Mouse (Mus musculus) right cerebral cortex, postnatal 36 days (tissue): ENCODE data around the gene Gm20075.
"Not testable (repeated sequence)": the region's sequence is repeated elsewhere in the genome, so short reads cannot be mapped to it uniquely, and the experiment has no call there.

Experiments
- DNase-seq, 2 experiments: peaks; one replicate each; pipeline ENCODE4 v3.0.0; 2022; ENCODE audit warnings: low spot score in 2 of 2, mixed read lengths in 1 of 2

Gm20075 gene

DNA sequence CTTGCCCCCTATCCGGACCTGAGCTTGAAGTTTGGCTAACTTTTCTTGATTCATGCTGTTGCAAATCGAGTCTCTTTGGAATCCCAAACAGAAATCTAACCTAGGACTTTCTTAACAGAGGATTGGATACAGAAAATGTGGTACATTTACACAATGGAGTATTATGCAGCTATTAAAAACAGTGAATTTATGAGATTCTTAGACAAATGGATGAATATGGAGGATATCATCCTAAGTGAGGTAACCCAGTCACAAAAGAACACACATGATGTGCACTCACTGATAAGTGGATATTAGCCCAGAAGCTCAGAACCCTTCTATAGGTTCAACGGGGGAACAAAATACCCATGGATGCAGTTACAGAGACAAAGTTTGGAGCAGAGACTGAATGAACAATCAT is at the start of gene Gm20075:
Gm20075 (minus strand) TSS at position 101 of the 400 bp plus-strand sequence.
- DNase-seq: not testable (repeated sequence)

DNA sequence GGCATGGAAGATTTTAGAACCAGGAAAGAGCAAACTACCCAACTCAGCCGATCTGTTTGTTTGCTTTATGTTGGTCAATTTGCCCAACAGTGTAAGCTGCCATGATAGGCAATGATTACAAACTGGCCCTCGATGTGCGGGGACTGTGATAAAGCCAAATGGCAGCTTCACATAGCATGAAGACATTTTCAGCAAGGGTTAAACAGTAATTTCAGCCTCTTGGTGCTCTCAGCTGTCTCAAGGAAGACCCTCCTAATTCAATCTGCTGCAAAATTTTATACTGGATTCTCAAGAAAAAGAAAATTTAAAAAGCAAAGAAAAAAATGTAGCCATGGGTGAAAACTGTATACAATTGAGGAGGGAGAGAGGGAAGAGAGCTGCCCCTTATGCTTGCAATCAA is 47.9 kb upstream of the Gm20075 start:
- DNase-seq: no peak

DNA sequence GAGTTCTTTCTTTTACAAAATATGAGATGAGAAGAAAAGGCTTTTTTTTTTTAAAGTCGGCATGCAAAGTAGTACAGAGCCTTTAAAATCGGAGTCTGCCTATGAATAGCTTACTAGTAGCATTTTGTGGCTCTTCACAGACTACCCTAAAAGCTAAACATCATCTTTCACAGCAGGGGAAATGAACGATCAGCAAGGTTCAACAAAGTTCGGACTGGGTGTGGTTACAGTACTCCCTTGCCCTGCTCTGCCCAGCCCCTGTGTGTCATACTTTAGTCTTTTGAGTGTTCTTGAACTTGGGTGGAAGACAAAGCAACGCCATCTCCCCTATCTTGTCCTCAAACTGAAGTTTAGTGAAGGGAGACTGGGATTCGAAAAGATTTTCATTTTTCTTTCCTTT is 45.5 kb upstream of the Gm20075 start:
- no peak for DNase-seq

DNA sequence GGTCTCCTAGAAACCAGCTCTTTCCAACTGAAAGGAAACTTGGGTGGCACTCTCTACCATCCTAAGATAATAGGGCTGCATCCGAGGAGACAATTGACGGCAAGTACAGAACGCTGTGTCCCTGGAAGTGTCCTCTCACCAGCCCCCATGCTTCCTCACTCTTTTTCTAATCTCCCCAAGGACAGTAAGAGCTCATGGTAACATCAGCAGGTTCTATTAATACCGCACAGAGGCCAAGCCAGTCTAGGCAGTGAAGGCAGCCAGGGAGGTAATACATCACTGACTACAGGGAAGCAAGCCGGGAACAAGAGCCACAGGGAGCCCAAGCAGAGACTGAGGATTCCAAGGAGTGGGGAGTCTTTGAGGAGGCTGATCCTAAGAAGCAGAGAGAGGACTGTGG is 43.8 kb upstream of the Gm20075 start:
- no peak for DNase-seq

DNA sequence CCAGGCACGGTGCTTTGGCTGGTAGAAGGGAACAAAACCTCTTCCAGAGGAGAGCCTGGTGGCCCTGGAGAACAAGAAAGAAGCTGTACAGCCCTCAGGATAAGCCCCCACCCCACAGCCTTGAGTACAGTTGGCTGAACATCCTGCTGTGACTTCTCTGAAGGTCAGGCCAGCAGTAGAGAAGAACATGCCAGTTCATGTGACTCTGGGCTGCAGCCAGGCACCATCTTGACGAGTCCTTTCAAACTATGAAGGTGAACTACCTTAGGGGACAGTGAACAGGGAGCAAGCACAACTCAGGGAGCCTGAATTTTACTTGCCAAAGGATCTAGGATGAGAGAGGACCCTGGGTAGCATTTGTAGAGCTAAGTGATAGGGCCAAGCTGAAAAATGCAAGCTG is 31.5 kb upstream of the Gm20075 start:
- DNase-seq: no peak

DNA sequence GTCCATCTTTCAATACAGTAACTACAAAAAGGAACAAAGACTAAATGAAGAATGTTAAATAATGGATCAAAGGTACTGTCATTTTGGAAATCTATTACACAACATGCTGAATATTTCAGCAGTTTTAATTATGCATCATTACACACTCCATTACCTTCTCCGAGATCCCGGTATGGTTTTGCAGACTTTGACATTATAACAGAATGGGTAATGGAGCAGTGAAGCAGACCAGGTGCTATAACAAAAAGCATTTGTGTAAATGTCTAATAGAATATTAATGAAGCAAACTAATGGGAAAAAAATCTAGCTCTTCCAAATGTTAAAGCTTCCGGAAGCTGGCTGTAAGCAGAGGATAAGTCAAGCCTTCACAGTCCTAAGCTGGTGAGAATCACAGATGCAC is 29.6 kb upstream of the Gm20075 start:
- DNase-seq: no peak

DNA sequence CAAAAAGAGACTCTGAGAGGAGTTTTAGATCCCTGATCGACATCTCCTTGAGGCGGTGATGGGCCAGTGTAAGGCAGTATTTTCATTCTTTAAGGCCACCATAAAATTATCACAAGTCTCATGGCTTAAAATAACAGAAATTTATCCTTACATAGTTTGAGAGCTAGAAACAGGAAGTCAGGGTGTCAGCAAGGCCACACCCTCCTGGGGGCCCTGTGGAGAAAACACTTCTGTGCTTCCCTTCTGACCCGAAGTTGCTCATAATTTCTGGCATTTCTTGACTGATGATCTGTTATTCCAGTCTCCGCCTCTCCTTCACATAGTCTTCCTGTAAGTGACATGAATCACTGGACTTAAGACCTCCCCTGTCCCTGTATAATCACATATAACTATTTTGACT is 25.2 kb upstream of the Gm20075 start:
- DNase-seq: no peak

DNA sequence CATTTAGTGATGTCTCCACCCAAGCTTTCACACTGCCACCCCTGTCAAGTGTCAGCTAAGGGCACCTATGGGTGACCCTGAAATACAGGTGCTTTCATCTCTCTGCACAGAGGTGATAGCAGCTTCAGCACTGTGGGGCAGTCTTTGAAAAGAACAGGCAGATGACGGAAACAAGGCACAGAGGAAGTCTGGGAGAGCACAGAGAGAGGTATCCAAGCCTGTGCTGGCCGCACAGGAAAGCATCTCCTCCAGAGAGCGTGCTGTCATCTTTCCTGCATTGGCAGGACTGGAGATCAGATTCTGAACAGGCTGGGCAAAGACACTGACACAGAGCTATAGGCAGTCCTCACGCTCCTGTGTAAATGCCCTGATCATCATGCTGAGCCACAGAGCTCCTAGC is 9.8 kb upstream of the Gm20075 start:
- DNase-seq: no peak

DNA sequence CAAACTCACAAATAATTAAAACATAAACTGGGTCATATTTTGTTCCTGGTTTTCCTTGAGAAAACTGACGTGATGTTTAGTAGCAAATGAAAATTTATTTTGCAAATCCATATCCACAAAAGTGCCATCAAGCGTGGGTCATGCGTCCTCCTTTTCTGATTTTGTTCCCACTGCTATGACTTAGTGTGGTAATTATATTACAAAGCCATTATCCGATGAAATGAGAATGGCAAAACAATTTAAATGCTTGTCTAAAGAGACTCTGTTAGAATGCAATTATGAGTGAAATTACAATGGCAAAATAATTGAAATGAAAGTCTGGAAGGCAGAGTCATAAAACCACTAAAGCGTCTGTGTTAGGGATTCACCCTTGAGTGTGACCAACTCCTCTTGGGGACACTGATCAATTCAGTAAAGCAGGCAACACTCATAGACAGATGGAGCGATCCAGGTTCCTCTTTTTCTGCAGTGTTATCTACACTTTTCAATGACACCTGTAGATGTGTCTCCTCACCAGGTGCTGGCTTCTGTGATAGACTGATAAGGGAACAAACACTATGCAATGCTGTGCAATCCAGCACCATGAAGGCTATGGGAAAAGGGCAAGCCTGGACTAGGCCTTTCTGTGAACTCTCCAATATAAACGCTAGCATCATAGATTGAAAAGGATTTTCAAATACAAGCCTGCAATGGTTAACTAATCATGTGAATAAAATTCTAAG is 4.6 kb upstream of the Gm20075 start:
- no peak for DNase-seq

DNA sequence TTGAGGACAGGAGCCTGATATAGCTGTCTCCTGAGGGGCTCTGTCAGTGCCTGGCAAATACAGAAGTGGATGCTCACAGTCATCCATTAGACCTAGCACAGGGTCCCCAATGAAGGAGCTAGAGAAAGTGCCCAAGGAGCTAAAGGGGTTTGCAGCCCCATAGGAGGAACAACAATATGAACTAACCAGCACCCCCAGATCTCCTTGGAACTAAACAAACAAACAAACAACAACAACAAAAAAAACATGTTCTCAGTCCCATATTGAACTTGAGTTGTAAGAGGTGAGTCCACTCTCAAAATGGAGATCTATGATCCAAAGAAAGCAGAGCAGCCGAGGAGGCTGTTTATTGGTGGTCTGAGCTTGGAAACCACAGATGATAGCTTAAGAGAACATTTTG is 578 bp upstream of the Gm20075 start, which contains the start of gene Gm17190:
Gm17190 (plus strand) TSS at position 301 of the 400 bp plus-strand sequence.
- not testable (repeated sequence) for DNase-seq

DNA sequence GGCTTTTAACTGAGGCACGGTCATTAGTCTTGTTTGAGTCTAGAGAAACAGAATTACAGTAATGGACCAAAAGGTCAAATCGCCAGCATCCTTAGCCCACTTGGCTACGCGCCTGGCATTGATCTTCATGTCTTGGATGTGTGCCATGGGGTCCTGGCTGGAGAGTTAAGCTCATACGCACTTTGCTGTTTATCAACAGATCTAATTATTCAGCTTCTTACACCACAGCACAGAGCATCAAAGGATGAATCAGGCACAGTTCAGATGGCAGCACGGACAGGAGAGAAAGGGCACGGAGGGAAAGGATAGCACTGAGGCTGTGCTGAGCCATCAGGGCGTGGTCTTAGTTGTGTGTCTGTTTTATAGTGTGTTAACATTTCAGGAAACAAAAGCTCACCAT is 7.6 kb downstream of the Gm20075 start:
- no peak for DNase-seq

DNA sequence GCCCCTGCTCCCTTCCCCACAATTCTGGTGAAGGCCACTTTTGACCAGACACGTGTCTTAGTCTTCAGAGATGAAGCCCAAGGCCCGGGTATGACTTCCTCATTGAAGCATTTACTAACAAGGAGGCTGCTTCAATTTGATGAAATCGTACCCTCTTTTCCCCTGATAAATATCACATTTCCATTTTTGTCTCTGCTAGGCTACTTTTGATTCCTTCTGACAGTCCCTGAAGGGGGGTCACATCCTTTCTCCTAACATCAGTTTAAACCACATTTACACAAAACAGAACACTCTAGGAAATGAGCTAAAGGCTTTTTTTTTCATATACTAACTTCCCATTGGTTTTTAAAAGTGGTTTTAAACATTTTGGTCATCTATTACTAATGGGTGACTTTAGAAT is 28.4 kb downstream of the Gm20075 start:
- DNase-seq: no peak

DNA sequence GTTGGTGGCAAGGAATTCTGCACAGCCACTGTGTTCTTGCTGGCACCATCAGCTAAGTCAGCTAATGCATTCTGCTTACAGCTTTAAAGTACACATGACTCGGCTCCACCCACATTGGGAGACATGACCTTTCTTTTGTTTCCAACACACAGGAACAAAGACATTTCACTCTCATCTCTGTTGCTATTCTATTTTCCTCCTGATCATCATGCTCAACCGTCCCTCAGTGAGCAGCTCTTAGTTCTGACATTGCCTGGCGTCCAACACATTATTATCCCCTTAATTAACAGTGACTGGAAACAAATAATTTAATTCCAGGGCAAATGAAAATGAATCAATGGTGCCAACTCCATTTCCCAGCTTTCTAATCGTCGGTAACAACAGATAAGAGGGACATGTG is 35.8 kb downstream of the Gm20075 start:
- DNase-seq: no peak

DNA sequence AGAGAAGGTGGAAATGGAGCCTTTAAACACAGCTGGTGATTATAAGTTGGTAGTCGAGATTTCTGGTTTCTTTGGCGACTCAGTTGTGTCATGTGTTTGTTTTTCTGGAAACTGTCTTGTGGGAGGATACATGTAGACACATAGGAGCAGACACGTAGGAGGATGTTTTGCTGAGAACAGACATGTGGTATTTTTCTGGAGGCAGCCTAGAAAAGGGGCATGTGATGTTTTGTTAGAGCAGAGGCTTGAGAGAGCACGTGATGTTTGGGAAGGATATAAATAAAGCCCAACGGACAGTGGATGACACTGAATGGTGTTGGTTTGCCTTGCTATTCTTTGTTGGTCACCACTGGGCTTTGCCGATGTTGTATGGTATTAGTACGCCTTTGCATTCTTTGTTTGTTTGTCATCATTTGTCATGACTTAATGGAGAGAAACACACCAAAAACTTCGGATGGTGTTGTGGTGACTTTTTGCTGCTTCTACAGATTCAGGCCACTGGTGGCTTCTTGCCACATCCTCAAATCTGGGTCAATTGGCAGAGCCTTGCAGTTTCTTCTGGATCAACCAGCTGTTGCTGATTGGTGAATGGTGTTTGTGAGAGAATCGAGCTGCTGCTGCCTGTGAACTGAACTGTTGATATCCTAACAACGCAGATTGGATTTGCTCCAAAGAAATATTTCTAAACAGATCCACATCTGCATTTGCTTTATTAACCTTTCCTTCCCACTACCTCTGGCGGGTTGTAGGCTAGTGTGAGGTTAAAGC is 40.7 kb downstream of the Gm20075 start:
- no peak for DNase-seq

DNA sequence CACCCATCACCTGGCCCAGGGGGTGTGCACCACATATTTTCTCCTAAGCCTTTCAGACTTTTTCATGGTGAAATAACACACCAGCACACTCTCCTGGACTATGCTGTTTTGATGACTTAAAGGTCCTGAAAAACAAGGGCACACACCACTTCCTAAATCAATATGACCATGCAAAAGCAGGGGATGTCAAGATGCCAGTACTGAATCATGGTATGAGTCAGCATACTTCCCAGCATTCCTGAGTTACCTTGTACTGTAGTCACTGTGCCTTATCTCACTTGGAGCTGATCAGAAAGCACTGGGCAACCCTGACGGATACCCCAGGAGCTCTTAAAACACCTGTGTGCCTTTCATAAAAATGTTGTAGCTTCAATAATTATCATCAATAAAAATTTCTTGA is 41.6 kb downstream of the Gm20075 start:
- DNase-seq: no peak

DNA sequence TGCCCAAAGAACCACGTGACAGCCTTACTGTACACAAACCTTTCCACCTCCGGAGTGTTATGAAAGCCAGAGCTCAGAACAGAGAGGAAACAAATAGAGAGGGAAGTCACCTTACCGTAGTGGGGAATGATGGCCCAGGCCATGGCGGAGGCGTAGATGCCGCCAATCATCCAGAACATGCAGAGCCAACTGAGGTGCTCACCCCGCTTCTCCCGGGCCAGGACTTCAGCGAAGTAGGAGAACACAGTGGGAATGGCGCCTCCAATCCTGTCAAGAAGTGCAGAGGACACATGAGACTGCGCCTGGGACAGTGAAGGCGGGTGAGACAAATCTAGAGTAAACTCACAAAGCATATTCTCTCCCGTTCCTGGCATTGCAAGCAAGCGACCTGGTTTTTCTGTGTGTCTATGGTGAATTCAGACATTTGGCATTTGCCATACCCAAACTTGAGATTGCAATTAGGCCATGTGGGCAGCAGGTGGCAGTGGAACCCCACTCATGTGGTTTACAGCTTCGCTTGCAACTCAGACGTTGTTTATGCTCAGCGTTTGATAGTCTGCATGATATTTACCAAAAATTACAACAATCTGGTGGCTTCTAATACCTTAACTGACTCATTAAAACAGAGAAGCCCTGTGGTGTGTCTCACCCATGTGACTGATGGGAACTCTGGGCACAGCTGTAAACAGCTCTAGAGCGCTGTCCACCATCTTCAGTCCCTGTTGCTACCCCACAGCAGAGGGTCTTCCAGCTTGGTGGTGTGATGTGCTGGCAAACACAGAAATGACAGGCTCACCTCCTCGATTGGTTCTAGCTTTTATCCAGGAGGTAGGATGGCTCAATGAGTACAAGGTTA is 50.6 kb downstream of the Gm20075 start:
- DNase-seq: peak; percentile 36 to 43
